Mouse (Mus musculus) kidney, postnatal 4 days (tissue): ENCODE results near the gene Gm38392.

Experiments
- DNase-seq, 2 experiments: peaks; one replicate each; pipeline ENCODE4 v3.0.0; 2021; ENCODE audit warnings: mixed read lengths in 2 of 2

Gm38392 gene

GRCm38 (mm10) chr3:88197741-88198504 is 89.1 kb downstream of the Gm38392 start:
- no peak for DNase-seq
